Mouse (Mus musculus): Measurements from ENCODE around the gene Gm15085. TPM values are rescaled to one million over a fixed set of nuclear protein-coding genes. Genes with fewer than 3 reads are reported as not detected.

Gm15085 gene
- 1.5 TPM for polyA plus RNA-seq (2014; fragmentation: Illumina TruSeq; extraction: RNeasy Lipid Tissue Mini Kit (QIAGEN cat#74804); ENCODE audit: low read depth, low replicate concordance)

GRCm38 (mm10) chrX:149447317-149447716 is at the start of gene Gm15085:
Gene Gm15085, plus strand, starts transcription at chrX:149447617.

Other genes with a start within 250 kb of the Gm15085 start
- 8.4 TPM for gene Gm15093, start 175.2 kb upstream of the Gm15085 start, polyA plus RNA-seq (2014; fragmentation: Illumina TruSeq; extraction: RNeasy Lipid Tissue Mini Kit (QIAGEN cat#74804); ENCODE audit: low read depth, low replicate concordance)
- gene Gm10439, start 147.0 kb downstream of the Gm15085 start, polyA plus RNA-seq (2014; fragmentation: Illumina TruSeq; extraction: RNeasy Lipid Tissue Mini Kit (QIAGEN cat#74804); ENCODE audit: low read depth, low replicate concordance), result 5.8 TPM